Mouse (Mus musculus) right cerebral cortex, adult 18-20 months (tissue): Measurements from ENCODE around the gene Prdx6b.

Source experiments
- DNase-seq: peaks from one replicate; pipeline ENCODE4 v3.0.0; 2022; ENCODE audit warnings: mixed read lengths

Gene Prdx6b

GRCm38 (mm10) chr2:80327272-80327671 is 35.0 kb downstream of the Prdx6b start:
- no peak for DNase-seq

GRCm38 (mm10) chr2:80328961-80329653 is 36.8 kb downstream of the Prdx6b start:
- no peak for DNase-seq

GRCm38 (mm10) chr2:80340537-80340936 is 48.3 kb downstream of the Prdx6b start:
- DNase-seq, result no peak
